Mouse (Mus musculus) erythroblast, embryonic 14.5 days (primary cell): Measurements from ENCODE around the gene Rmdn2.

ENCODE experiments used
- GATA1 ChIP-seq: IDR thresholded peaks from 2 replicates; pipeline ENCODE4 v1.6.1; 2012; ENCODE audit warnings: low read length, inconsistent platforms, mixed read lengths
- TAL1 ChIP-seq: IDR thresholded peaks from 3 replicates; pipeline ENCODE4 v1.6.1; 2012; ENCODE audit warnings: low read length, inconsistent platforms, mixed read lengths

- TF ChIP-seq GATA1 = no peak
- TF ChIP-seq TAL1 = no peak
These were observed 15.7 kb upstream of the Rmdn2 start for GRCm38 (mm10) chr17:79595996-79596395.
